Mouse (Mus musculus): ENCODE data around the gene Nedd9. TPM values are rescaled to one million over a fixed set of nuclear protein-coding genes. Genes with fewer than 3 reads are reported as not detected.

The Nedd9 gene
- polyA plus RNA-seq, 1 experiment from 2014 or later = 15.9 TPM

- no peak for ATAC-seq
- H3K4me2 ChIP-seq (replicated peaks) = no peak overlapping the region
- WGBS = 72% methylated on average over 9 of the region's 9 CpGs
Measured at GRCm38 (mm10) chr13:41489705-41490275, 2.6 kb upstream of the Nedd9 start.

GRCm38 (mm10) chr13:41487409-41487743, 214 bp upstream of the Nedd9 start:
- Histone ChIP-seq H3K27ac (no peak overlapping the region), H3K9me3 (no peaks in the 10 kb centered on the region), H3K4me3 (replicated peaks) (no peak overlapping the region), H3K9ac (replicated peaks) (no peak overlapping the region), H3K36me3 (no peaks in the 10 kb centered on the region), H3K4me2 (replicated peaks) (no peak overlapping the region), H3K27me3 (0 out of 2 replicates have a peak, but pooled peaks cover 5% of the 10 kb centered on the region), H3K4me1 (replicated peaks) (peaks cover 9% of the 10 kb centered on the region; the same call in 1 of the 2 replicates)
- no peak for ATAC-seq
- WGBS = 80% methylated on average over 2 of the region's 2 CpGs

More at GRCm38 (mm10) chr13:41489705-41490275, 2.6 kb upstream of the Nedd9 start:
- Histone ChIP-seq H3K9ac (replicated peaks) (no peak overlapping the region), H3K36me3 (no peaks in the 10 kb centered on the region), H3K4me1 (replicated peaks) (0 out of 2 replicates have a peak, but pooled peaks cover 8% of the 10 kb centered on the region), H3K27me3 (no peaks in the 10 kb centered on the region), H3K4me3 (replicated peaks) (no peak overlapping the region), H3K27ac (no peak overlapping the region), H3K9me3 (no peaks in the 10 kb centered on the region)

- ATAC-seq = no peak
- 93% methylated on average over 7 of the region's 7 CpGs for WGBS
- H3K9me3 ChIP-seq = no peaks in the 10 kb centered on the region
- H3K27me3 ChIP-seq = 0 out of 2 replicates have a peak, but pooled peaks cover 5% of the 10 kb centered on the region
- peaks cover 6% of the 10 kb centered on the region; the same call in 1 of the 2 replicates for H3K4me1 ChIP-seq (replicated peaks)
- no peak overlapping the region for H3K4me2 ChIP-seq (replicated peaks)
- H3K9ac ChIP-seq (replicated peaks) = no peak overlapping the region
- no peak overlapping the region for H3K4me3 ChIP-seq (replicated peaks)
- H3K27ac ChIP-seq = no peak overlapping the region
- no peaks in the 10 kb centered on the region for H3K36me3 ChIP-seq
Measured at GRCm38 (mm10) chr13:41483966-41484365, 3.2 kb downstream of the Nedd9 start.

- Histone ChIP-seq H3K9me3 (no peaks in the 10 kb centered on the region), H3K4me1 (replicated peaks) (peaks cover 6% of the 10 kb centered on the region; the same call in 1 of the 2 replicates), H3K4me3 (replicated peaks) (no peak overlapping the region), H3K27me3 (0 out of 2 replicates have a peak, but pooled peaks cover 5% of the 10 kb centered on the region), H3K4me2 (replicated peaks) (no peak overlapping the region), H3K27ac (no peak overlapping the region), H3K36me3 (no peaks in the 10 kb centered on the region), H3K9ac (replicated peaks) (no peak overlapping the region)
- ATAC-seq = peak; percentile 43; the same call in 1 of the 2 replicates
- 10% methylated on average over 3 of the region's 3 CpGs for WGBS
Measured at GRCm38 (mm10) chr13:41482408-41483011, 4.7 kb downstream of the Nedd9 start.

- H3K36me3 ChIP-seq = no peaks in the 10 kb centered on the region
- no peak overlapping the region for H3K4me3 ChIP-seq (replicated peaks)
- 0 out of 2 replicates have a peak, but pooled peaks cover 5% of the 10 kb centered on the region for H3K27me3 ChIP-seq
- 79% methylated on average over 13 of the region's 15 CpGs for WGBS
- ATAC-seq = no peak
- no peak overlapping the region for H3K27ac ChIP-seq
- no peak overlapping the region for H3K4me2 ChIP-seq (replicated peaks)
- no peak overlapping the region for H3K9ac ChIP-seq (replicated peaks)
- H3K4me1 ChIP-seq (replicated peaks) = peaks cover 6% of the 10 kb centered on the region; the same call in 1 of the 2 replicates
- no peaks in the 10 kb centered on the region for H3K9me3 ChIP-seq
Measured at GRCm38 (mm10) chr13:41479737-41480435, 7.3 kb downstream of the Nedd9 start.

GRCm38 (mm10) chr13:41476216-41476615, 10.9 kb downstream of the Nedd9 start:
- Histone ChIP-seq H3K27me3 (no peaks in the 10 kb centered on the region), H3K27ac (no peak overlapping the region), H3K9me3 (no peaks in the 10 kb centered on the region), H3K4me1 (replicated peaks) (no peaks in the 10 kb centered on the region), H3K4me2 (replicated peaks) (no peak overlapping the region), H3K36me3 (no peaks in the 10 kb centered on the region), H3K9ac (replicated peaks) (no peak overlapping the region), H3K4me3 (replicated peaks) (no peak overlapping the region)
- ATAC-seq = no peak
- 26% methylated on average over 4 of the region's 4 CpGs for WGBS

GRCm38 (mm10) chr13:41474365-41474764, 12.8 kb downstream of the Nedd9 start:
- 84% methylated on average over 5 of the region's 5 CpGs for WGBS
- no peak for ATAC-seq
- Histone ChIP-seq H3K9me3 (no peaks in the 10 kb centered on the region), H3K4me2 (replicated peaks) (no peak overlapping the region), H3K4me3 (replicated peaks) (no peak overlapping the region), H3K9ac (replicated peaks) (no peak overlapping the region), H3K4me1 (replicated peaks) (no peaks in the 10 kb centered on the region), H3K27me3 (no peaks in the 10 kb centered on the region), H3K27ac (no peak overlapping the region), H3K36me3 (no peaks in the 10 kb centered on the region)

GRCm38 (mm10) chr13:41473504-41473903, 13.7 kb downstream of the Nedd9 start:
- Histone ChIP-seq H3K9ac (replicated peaks) (no peak overlapping the region), H3K36me3 (no peaks in the 10 kb centered on the region), H3K27me3 (no peaks in the 10 kb centered on the region), H3K4me2 (replicated peaks) (no peak overlapping the region), H3K4me1 (replicated peaks) (no peaks in the 10 kb centered on the region), H3K4me3 (replicated peaks) (no peak overlapping the region), H3K27ac (no peak overlapping the region), H3K9me3 (no peaks in the 10 kb centered on the region)
- 87% methylated on average over 4 of the region's 4 CpGs for WGBS
- no peak for ATAC-seq

GRCm38 (mm10) chr13:41472878-41473424, 14.2 kb downstream of the Nedd9 start:
- Histone ChIP-seq H3K4me3 (replicated peaks) (no peak overlapping the region), H3K36me3 (no peaks in the 10 kb centered on the region), H3K27me3 (no peaks in the 10 kb centered on the region), H3K9me3 (no peaks in the 10 kb centered on the region), H3K27ac (no peak overlapping the region), H3K4me1 (replicated peaks) (no peaks in the 10 kb centered on the region), H3K9ac (replicated peaks) (no peak overlapping the region), H3K4me2 (replicated peaks) (no peak overlapping the region)
- no peak for ATAC-seq
- WGBS = 81% methylated on average over 5 of the region's 5 CpGs

GRCm38 (mm10) chr13:41468277-41468676, 18.9 kb downstream of the Nedd9 start:
- no peaks in the 10 kb centered on the region for H3K36me3 ChIP-seq
- no peaks in the 10 kb centered on the region for H3K4me1 ChIP-seq (replicated peaks)
- no peak overlapping the region for H3K27ac ChIP-seq
- ATAC-seq = no peak
- no peak overlapping the region for H3K4me2 ChIP-seq (replicated peaks)
- H3K9me3 ChIP-seq = no peaks in the 10 kb centered on the region
- no peak overlapping the region for H3K9ac ChIP-seq (replicated peaks)
- 74% methylated on average over 5 of the region's 5 CpGs for WGBS
- no peak overlapping the region for H3K4me3 ChIP-seq (replicated peaks)
- H3K27me3 ChIP-seq = no peaks in the 10 kb centered on the region

GRCm38 (mm10) chr13:41467036-41467435, 20.1 kb downstream of the Nedd9 start:
- H3K27me3 ChIP-seq = no peaks in the 10 kb centered on the region
- H3K4me3 ChIP-seq (replicated peaks) = no peak overlapping the region
- H3K36me3 ChIP-seq = no peaks in the 10 kb centered on the region
- no peak overlapping the region for H3K27ac ChIP-seq
- no peaks in the 10 kb centered on the region for H3K4me1 ChIP-seq (replicated peaks)
- H3K9me3 ChIP-seq = no peaks in the 10 kb centered on the region
- no peak overlapping the region for H3K9ac ChIP-seq (replicated peaks)
- H3K4me2 ChIP-seq (replicated peaks) = no peak overlapping the region
- ATAC-seq = no peak
- 91% methylated on average over 2 of the region's 2 CpGs for WGBS

GRCm38 (mm10) chr13:41466616-41467015, 20.5 kb downstream of the Nedd9 start:
- Histone ChIP-seq H3K27me3 (no peaks in the 10 kb centered on the region), H3K4me3 (replicated peaks) (no peak overlapping the region), H3K27ac (no peak overlapping the region), H3K4me1 (replicated peaks) (no peaks in the 10 kb centered on the region), H3K4me2 (replicated peaks) (no peak overlapping the region), H3K9ac (replicated peaks) (no peak overlapping the region), H3K36me3 (no peaks in the 10 kb centered on the region), H3K9me3 (no peaks in the 10 kb centered on the region)
- no peak for ATAC-seq
- 87% methylated on average over 4 of the region's 4 CpGs for WGBS
